Mouse (Mus musculus): Measurements from ENCODE around the gene Zfp689.

GRCm38 (mm10) chr7:127454905-127455304 lies 5.9 kb upstream of the Zfp689 start:
- TF ChIP-seq CTCF (IDR thresholded peaks at IDR 0.05; ENCODE audit: low read depth, low read length) (no peak), POLR2A (IDR thresholded peaks at IDR 0.05; ENCODE audit: borderline replicate concordance, low read depth, low read length) (no peak)
